Mouse (Mus musculus) liver, adult (tissue): ENCODE data around the gene Sim1.

ENCODE experiments used
- GATA4 ChIP-seq: IDR thresholded peaks from 2 replicates; pipeline ENCODE4 v1.6.1; 2014; ENCODE audit warnings: mild to moderate bottlenecking, low read length; ENCODE audit not compliant: insufficient replicate concordance

The Sim1 gene

GRCm38 (mm10) chr10:50898621-50899020 lies 4.1 kb downstream of the Sim1 start:
- TF ChIP-seq GATA4, result no peak

- no peak for TF ChIP-seq GATA4
Observed at GRCm38 (mm10) chr10:50899846-50900745, 5.5 kb downstream of the Sim1 start.

GRCm38 (mm10) chr10:50900746-50901600 lies 6.4 kb downstream of the Sim1 start:
- TF ChIP-seq GATA4, result no peak

- TF ChIP-seq GATA4, result no peak
Observed at GRCm38 (mm10) chr10:50901601-50902475, 7.3 kb downstream of the Sim1 start.

- no peak for TF ChIP-seq GATA4
Observed at GRCm38 (mm10) chr10:50902741-50903715, 8.5 kb downstream of the Sim1 start.

- no peak for TF ChIP-seq GATA4
Observed at GRCm38 (mm10) chr10:50903846-50904763, 9.6 kb downstream of the Sim1 start.

- no peak for TF ChIP-seq GATA4
Observed at GRCm38 (mm10) chr10:50904764-50905701, 10.5 kb downstream of the Sim1 start.

GRCm38 (mm10) chr10:50910400-50910799 lies 15.8 kb downstream of the Sim1 start:
- no peak for TF ChIP-seq GATA4

- TF ChIP-seq GATA4, result no peak
Observed at GRCm38 (mm10) chr10:50910861-50911410, 16.4 kb downstream of the Sim1 start.

- no peak for TF ChIP-seq GATA4
Observed at GRCm38 (mm10) chr10:50915607-50916006, 21.1 kb downstream of the Sim1 start.

GRCm38 (mm10) chr10:50929281-50929680 lies 34.7 kb downstream of the Sim1 start:
- no peak for TF ChIP-seq GATA4

GRCm38 (mm10) chr10:50935673-50936072 lies 41.1 kb downstream of the Sim1 start:
- no peak for TF ChIP-seq GATA4

- TF ChIP-seq GATA4, result no peak
Observed at GRCm38 (mm10) chr10:50973625-50974024, 79.1 kb downstream of the Sim1 start.
